Mouse (Mus musculus) limb, embryonic 12.5 days (tissue): ENCODE results near the gene Adam1b. TPM values are rescaled to one million over a fixed set of nuclear protein-coding genes. Genes with fewer than 3 reads are reported as not detected.

ENCODE experiments used
- ATAC-seq: fragments of 200-750 bp; cut with Nextera tagmentation; 2 replicates; pipeline ENCODE4 v1.8.0; 2017; ENCODE audit warnings: low read depth, moderate TSS enrichment; ENCODE audit not compliant: insufficient number of reproducible peaks, insufficient read depth, low FRiP score, low TSS enrichment
- H3K27ac ChIP-seq: fragments of 300-500 bp; sonication (generic); 2 replicates; pipeline ENCODE4 v1.5.1; 2016; ENCODE audit warnings: mild to moderate bottlenecking, moderate library complexity
- H3K27me3 ChIP-seq: fragments of 300-500 bp; sonication (generic); 2 replicates; pipeline ENCODE4 v1.6.1; 2016; ENCODE audit warnings: mild to moderate bottlenecking, moderate library complexity
- H3K36me3 ChIP-seq: fragments of 300-500 bp; sonication (generic); 2 replicates; pipeline ENCODE4 v1.6.1; 2016; ENCODE audit warnings: mild to moderate bottlenecking, moderate library complexity
- H3K4me1 ChIP-seq: fragments of 300-500 bp; sonication (generic); replicated peaks from 2 replicates; pipeline ENCODE4 v1.6.1; 2016
- H3K4me2 ChIP-seq: fragments of 300-500 bp; sonication (generic); 2 replicates; pipeline ENCODE4 v1.6.1; 2016; ENCODE audit warnings: mild to moderate bottlenecking, moderate library complexity
- H3K4me3 ChIP-seq: fragments of 300-500 bp; sonication (generic); replicated peaks from 2 replicates; pipeline ENCODE4 v1.5.1; 2016; ENCODE audit warnings: mild to moderate bottlenecking
- H3K9ac ChIP-seq: fragments of 300-500 bp; sonication (generic); replicated peaks from 2 replicates; pipeline ENCODE4 v1.6.1; 2016; ENCODE audit warnings: mild to moderate bottlenecking, moderate library complexity
- H3K9me3 ChIP-seq: fragments of 300-500 bp; sonication (generic); 2 replicates; pipeline ENCODE4 v1.6.1; 2016; ENCODE audit warnings: mild to moderate bottlenecking, moderate library complexity
- WGBS: fragments of 180-500 bp; shearing (Covaris S2); methylation state at CpG from one replicate; pipeline ENCODE4 v1.1.7; 2016; 5-methylcytosine and 5-hydroxymethylcytosine counted together
- polyA plus RNA-seq: library from polyadenylated mRNA; unstranded; fragments of >200 nt; fragmentation: Nextera tagmentation; extraction: Ambion mirVana; gene quantifications from 2 replicates; pipeline ENCODE4 v1.2.1, GENCODE M21; 2016

The Adam1b gene
- polyA plus RNA-seq: 0.06 TPM in 1 of 2 replicates, not detected in the other

DNA sequence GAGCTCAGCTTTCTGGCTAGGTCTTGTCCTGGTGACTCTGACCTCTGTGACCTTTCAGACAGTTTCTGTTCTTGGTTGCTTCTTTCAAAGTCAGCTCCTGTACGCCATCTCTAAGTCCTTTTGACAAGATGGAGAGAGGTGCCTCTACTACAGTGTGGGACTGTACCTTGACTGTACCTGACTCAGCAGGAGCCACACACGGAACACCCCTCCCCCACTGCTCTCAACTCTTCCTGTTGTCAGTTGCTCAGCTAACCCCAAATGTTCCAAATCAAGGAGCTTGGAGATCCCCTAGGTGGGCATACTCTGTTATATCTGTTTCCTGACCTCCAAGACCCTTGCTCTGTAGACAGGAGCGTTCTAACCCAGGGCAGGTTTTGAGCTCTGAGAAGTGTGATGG, at the start of gene Adam1b:
TSS of gene Adam1b (minus strand) at position 205 of the 400 bp plus-strand sequence.
- H3K4me2 ChIP-seq: no peak within 1 kb of the TSS
- H3K9ac ChIP-seq: no peak within 1 kb of the TSS
- no peak within 1 kb of the TSS for H3K4me3 ChIP-seq
- no peaks in the 10 kb centered on the region for H3K36me3 ChIP-seq
- no peak for ATAC-seq
- H3K4me1 ChIP-seq: no peaks in the 10 kb centered on the region
- H3K27ac ChIP-seq: no peak within 1 kb of the TSS
- no peaks in the 10 kb centered on the region for H3K9me3 ChIP-seq
- H3K27me3 ChIP-seq: no peaks in the 10 kb centered on the region
- WGBS: 76% methylated on average over 3 of the region's 3 CpGs

DNA sequence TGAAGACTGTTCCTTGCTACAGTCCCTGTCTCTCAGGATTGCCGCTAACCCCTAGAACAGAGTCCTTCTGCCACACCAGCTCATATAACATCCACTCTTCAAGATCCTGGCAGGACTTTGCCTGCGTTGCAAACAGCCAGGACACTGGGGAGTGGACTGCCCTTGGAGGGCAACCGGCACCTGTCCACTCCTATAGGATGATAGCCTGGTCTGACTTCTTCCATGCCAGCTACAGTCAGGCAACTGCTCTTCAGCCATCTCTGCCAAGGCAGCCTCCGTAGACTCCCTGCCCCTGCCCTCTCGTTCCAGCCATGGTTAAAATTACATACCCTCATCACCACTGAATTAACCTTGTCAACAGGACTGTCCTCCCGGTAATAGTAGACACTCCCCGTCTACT, 46.0 kb upstream of the Adam1b start:
- no peak for ATAC-seq
- no peak overlapping the region for H3K9ac ChIP-seq

GRCm38 (mm10) chr5:121547084-121547483, 43.8 kb upstream of the Adam1b start:
- no peaks in the 10 kb centered on the region for H3K27me3 ChIP-seq
- ATAC-seq: no peak
- no peak overlapping the region for H3K27ac ChIP-seq
- 90% methylated on average over 3 of the region's 3 CpGs for WGBS
- H3K36me3 ChIP-seq: no peaks in the 10 kb centered on the region
- H3K9me3 ChIP-seq: 0 out of 2 replicates have a peak, but pooled peaks cover 4% of the 10 kb centered on the region
- no peak overlapping the region for H3K9ac ChIP-seq
- H3K4me1 ChIP-seq: peaks cover 16% of the 10 kb centered on the region
- H3K4me2 ChIP-seq: no peak overlapping the region
- no peak overlapping the region for H3K4me3 ChIP-seq

More for the DNA sequence above, 46.0 kb upstream of the Adam1b start:
- WGBS: 85% methylated on average over 7 of the region's 7 CpGs
- no peak overlapping the region for H3K4me2 ChIP-seq
- peaks cover 10% of the 10 kb centered on the region for H3K4me1 ChIP-seq
- no peak overlapping the region for H3K4me3 ChIP-seq
- no peaks in the 10 kb centered on the region for H3K36me3 ChIP-seq
- no peaks in the 10 kb centered on the region for H3K27me3 ChIP-seq
- H3K9me3 ChIP-seq: 0 out of 2 replicates have a peak, but pooled peaks cover 4% of the 10 kb centered on the region
- H3K27ac ChIP-seq: no peak overlapping the region

DNA sequence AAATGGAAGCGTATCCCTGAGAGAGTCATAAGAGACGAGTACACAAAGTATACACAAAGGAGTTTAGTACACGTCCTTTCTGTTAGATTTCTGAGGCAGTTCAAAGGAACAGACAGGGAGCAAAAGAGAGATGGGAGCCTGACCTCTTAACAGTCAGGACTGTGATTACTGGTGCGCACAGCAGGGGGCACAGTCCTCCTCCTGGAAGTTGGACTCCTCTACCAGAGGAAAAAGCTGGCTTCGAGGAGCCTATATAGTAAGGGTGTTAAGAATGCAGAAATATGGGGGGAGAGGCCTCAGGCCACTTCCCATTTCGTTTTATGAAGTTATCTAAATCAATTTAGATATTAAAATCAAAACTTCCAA, 43.3 kb upstream of the Adam1b start:
- Histone ChIP-seq H3K4me2 (peak overlapping the region; percentile 93), H3K4me1 (peaks cover 16% of the 10 kb centered on the region), H3K4me3 (peak overlapping the region; percentile 100), H3K27me3 (no peaks in the 10 kb centered on the region), H3K9ac (peak overlapping the region; percentile 97), H3K9me3 (0 out of 2 replicates have a peak, but pooled peaks cover 4% of the 10 kb centered on the region), H3K27ac (peak overlapping the region; percentile 96; the same call in 1 of the 2 replicates), H3K36me3 (no peaks in the 10 kb centered on the region)
- WGBS: 38% methylated on average over 6 of the region's 6 CpGs
- ATAC-seq: no peak

DNA sequence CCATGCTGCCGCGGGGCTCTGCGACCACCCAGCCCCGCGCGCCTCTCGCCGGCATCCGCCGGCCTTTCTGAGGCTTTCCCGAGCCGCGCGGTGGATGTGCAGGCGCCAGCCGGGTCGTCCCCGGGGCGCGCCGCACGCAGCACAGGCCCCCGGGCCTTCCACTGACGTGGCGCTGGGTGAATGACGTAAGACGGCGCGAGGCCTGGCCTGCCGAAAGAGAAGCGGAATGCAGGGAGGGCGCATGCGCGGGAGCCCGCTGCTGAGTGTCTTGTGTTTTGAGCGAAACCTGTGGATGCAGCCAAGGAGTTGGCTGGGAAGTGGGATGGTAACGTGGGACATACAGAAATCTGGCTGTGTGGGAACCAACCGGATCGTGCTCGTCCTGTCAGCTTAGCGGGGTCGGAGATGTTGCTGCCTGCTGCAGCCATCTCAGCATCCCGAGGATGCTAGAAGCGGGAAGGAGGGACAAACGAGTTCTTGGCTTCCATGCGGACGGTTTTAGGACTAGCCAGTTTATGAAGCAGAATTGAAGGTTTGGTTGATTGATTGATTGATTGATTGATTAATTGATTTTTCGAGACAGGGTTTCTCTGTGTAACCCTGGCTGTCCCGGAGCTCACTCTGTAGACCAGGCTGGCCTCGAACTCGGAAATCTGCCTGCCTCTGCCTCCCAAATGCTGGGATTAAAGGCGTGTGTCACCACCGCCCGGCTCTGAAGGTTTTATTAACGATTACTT, 42.7 kb upstream of the Adam1b start, which contains the start of gene Mapkapk5:
TSS of gene Mapkapk5 (minus strand) at position 113 of the 737 bp plus-strand sequence.
- ATAC-seq: peak; percentile 93
- H3K27me3 ChIP-seq: no peaks in the 10 kb centered on the region
- H3K4me3 ChIP-seq: peak within 1 kb of the TSS; percentile 100
- 0 out of 2 replicates have a peak, but pooled peaks cover under 1% of the 10 kb centered on the region for H3K9me3 ChIP-seq
- H3K9ac ChIP-seq: peak within 1 kb of the TSS; percentile 97
- peak within 1 kb of the TSS; percentile 93 for H3K4me2 ChIP-seq
- H3K27ac ChIP-seq: peak within 1 kb of the TSS; percentile 96
- 2% methylated on average over 55 of the region's 55 CpGs for WGBS
- peaks cover 16% of the 10 kb centered on the region for H3K4me1 ChIP-seq
- H3K36me3 ChIP-seq: no peaks in the 10 kb centered on the region

DNA sequence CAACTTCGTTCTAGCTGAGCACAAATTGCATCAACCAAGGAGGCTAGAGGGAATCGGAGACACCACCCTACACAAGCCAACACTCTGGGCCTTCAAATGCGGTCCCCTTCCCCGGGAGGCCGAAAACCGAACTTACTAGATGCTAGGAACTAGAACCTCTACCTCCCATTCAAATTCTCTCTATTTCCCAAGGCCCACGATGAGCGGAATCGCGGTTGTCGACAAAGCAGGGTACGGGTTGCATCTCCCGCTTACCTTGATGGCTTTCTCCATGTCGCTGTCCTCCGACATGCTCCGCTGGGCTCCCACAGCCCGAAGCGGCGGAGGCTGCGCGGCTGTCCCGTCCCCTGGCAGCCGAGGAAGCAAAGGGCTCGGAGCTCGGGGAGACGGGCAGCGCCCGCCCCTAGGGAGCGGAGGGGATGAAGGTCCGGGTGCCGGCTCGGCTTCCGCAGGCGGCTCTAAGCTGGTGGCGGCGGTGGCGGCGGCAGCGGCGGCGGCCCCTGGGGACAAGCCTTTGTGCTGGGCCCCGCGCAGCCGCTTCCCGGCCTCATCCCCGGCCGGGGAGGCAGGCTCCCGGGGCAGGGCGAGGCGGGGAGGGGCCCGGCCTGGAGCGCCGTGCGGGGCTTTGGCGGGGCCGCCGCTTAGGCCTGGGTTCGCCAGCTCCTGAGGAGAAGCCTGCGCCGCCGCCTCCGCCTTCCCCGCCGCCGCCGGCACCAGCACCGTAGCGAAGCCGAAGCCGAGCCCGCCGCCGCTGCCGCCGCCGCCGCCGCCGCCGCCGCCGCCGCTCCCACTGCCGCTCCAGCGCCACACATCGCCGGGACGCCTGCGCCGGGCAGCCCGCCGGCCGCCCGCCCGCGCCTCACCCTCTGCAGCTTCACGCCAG, 41.9 kb upstream of the Adam1b start, which contains the start of the genes Adam1a and Gm42878:
TSS of gene Adam1a (minus strand) at position 573 of the 883 bp plus-strand sequence.
TSS of gene Gm42878 (minus strand) at position 573 of the 883 bp plus-strand sequence.
- peak within 1 kb of the TSS; percentile 100 for H3K4me3 ChIP-seq
- peak within 1 kb of the TSS; percentile 97 for H3K9ac ChIP-seq
- no peaks in the 10 kb centered on the region for H3K9me3 ChIP-seq
- H3K27ac ChIP-seq: peak within 1 kb of the TSS; percentile 96
- H3K4me1 ChIP-seq: peaks cover 16% of the 10 kb centered on the region
- WGBS: 1% methylated on average over 52 of the region's 97 CpGs
- peak; percentile 3; the same call in 1 of the 2 replicates for ATAC-seq
- peak within 1 kb of the TSS; percentile 93 for H3K4me2 ChIP-seq
- H3K27me3 ChIP-seq: no peaks in the 10 kb centered on the region
- H3K36me3 ChIP-seq: peaks cover 3% of the 10 kb centered on the region; the same call in 1 of the 2 replicates

DNA sequence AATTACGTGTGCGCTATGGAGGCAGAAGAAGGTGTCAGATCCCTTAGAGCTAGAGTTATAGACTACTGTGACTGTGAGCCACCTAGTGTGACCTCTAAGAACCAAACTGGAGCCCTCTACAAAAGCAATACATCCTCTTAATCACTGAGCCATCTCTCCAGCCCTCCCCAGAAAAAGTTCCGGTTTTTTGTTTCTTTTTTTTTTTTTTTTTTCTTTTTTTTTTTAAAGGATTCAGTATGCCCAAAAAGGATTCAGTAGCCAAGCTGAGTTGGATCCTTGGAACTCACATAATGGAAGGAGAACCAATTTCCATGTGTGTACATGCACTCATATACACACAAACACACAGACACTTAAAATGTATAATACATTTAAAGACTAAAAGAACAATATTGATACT, 40.1 kb upstream of the Adam1b start:
- H3K4me2 ChIP-seq: no peak overlapping the region
- no peak overlapping the region; the same call in 1 of the 2 replicates for H3K4me3 ChIP-seq
- no peak for ATAC-seq
- H3K9ac ChIP-seq: no peak overlapping the region
- H3K27me3 ChIP-seq: no peaks in the 10 kb centered on the region
- no peak overlapping the region for H3K27ac ChIP-seq
- peaks cover 16% of the 10 kb centered on the region for H3K4me1 ChIP-seq
- peaks cover 17% of the 10 kb centered on the region for H3K36me3 ChIP-seq
- 83% methylated on average over 3 of the region's 3 CpGs for whole genome bisulfite sequencing
- no peaks in the 10 kb centered on the region for H3K9me3 ChIP-seq

- Histone ChIP-seq H3K4me2 (no peak overlapping the region), H3K4me3 (no peak overlapping the region), H3K36me3 (peaks cover 37% of the 10 kb centered on the region), H3K4me1 (peaks cover 12% of the 10 kb centered on the region), H3K9ac (no peak overlapping the region), H3K9me3 (no peaks in the 10 kb centered on the region), H3K27ac (no peak overlapping the region), H3K27me3 (no peaks in the 10 kb centered on the region)
- ATAC-seq: no peak
- 91% methylated on average over 7 of the region's 7 CpGs for WGBS
Observed at GRCm38 (mm10) chr5:121541235-121541634, 38.0 kb upstream of the Adam1b start.

DNA sequence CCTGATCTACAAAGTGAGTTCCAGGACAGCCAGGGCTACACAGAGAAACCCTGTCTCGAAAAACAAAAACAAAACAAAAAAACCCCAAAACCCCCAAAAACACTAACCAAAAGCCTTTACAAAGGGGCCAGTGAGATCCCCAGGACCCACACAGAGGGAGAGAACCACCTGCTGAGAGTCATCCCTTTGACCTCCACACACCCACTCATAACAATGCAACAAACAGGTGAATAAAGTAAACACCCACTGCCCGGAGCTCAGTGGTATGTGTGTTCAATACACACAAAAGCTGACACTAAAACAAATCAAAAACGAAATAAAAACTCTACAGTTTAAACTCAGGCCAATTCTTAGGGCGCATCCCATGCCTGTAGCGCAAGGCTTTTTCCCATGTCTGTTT, 36.8 kb upstream of the Adam1b start:
- no peak for ATAC-seq
- Histone ChIP-seq H3K27ac (no peak overlapping the region), H3K4me3 (no peak overlapping the region), H3K27me3 (no peaks in the 10 kb centered on the region), H3K4me2 (no peak overlapping the region), H3K4me1 (peaks cover 12% of the 10 kb centered on the region), H3K9me3 (no peaks in the 10 kb centered on the region), H3K36me3 (peaks cover 49% of the 10 kb centered on the region), H3K9ac (no peak overlapping the region)
- WGBS: 95% methylated on average over 5 of the region's 5 CpGs

DNA sequence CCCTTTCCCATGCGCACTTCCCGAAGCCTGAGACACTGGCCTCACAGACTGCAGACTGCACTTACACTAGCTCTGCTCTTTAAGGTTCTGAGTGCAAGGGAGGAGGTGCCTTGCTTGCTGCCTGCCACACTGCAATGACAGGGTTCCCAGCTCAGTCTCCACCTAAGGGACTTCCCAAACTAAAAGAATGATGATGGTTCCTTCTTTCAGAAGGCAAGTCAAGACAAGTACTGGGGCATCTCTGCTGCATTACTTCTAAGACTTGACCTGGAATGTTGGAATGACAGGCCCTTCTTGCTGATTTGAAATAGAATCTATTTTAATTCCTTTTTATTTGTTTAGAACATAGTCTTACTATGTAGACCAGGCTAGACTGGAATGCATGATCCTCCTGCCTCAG, 34.4 kb upstream of the Adam1b start:
- Histone ChIP-seq H3K36me3 (peaks cover 71% of the 10 kb centered on the region), H3K4me2 (no peak overlapping the region), H3K4me1 (no peaks in the 10 kb centered on the region), H3K9me3 (no peaks in the 10 kb centered on the region), H3K9ac (no peak overlapping the region), H3K27me3 (no peaks in the 10 kb centered on the region), H3K27ac (no peak overlapping the region), H3K4me3 (no peak overlapping the region)
- 88% methylated on average over 2 of the region's 2 CpGs for WGBS
- no peak for ATAC-seq
